Mouse (Mus musculus): ENCODE measurements at regions not wholly inside any gene's neighbourhood (a gene's known extent, or its start where the extent isn't known, plus 50 kb on each side); places are given as distances from the start of the nearest gene placed in this dataset.
A peak's percentile ranks its signal among the peaks of the same experiment; 100 is the strongest.

DNA sequence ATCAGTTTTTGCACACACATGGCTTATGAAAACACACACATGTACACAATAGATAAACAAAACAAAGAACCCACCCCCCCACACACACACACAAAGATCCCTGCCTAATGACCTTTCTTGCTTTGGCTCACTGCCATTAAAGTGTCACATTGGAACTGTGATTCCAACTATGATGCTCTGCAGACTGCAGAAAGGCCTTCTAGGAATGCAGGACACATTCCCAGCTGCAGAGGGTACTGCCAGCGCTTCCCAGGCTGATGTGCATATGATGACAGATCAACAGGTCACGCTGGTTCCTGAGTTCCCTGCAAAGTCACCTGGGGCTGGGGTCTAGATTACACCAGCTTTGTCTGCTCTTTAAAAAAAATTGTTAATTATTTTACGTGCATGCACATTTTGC, 68.1 kb upstream of the Ppm1j start:
- no peak for DNase-seq (ENCODE audit: low read depth, low spot score)

DNA sequence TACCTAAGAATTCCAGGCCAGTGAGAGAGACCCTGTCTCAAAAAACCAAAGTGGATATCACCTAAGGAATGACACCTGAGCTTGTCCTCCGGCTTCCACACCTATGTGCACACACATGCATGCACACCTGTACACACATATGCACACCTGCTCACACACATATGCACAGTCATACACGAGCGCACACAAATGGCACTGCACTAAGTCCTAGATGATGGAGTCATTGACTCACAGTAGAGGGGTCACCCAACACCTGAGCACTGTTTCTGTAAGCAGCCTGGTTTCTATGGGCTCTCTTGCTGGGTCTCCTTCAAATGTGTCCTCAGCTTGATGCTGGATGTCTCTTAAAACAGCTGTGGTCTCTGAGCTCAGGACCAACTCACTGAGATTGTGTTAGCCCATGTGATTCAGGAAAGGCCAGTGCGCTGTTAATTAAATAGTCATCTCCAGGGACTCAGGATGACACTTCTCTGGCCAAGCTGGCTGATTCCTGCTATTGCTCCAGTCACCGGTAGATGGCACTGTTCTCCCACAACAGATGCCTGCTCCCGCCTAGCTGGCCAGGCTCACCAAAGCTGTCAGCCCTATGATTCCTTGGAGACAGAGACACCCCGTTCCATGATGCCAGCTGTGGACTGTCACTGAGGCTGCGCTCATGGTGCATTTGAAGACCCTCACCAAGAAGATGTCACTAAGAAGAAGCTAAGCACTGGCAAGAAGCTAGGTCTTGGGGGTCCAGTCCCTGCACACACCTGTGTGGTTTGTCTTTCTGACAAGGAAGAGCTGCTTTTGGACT, 66.8 kb upstream of the Ppm1j start:
- H3K9me3 ChIP-seq (ENCODE audit: control insufficient read depth, insufficient read depth, low read depth, low read length): no peaks in the 10 kb centered on the region
- no peaks in the 10 kb centered on the region for H3K36me3 ChIP-seq (ENCODE audit: control insufficient read depth, insufficient read depth, low read length, poor library complexity, severe bottlenecking)
- peak; percentile 53 for DNase-seq (ENCODE audit: low read depth, low spot score)
- TF ChIP-seq HCFC1 (IDR thresholded peaks at IDR 0.05; ENCODE audit: borderline replicate concordance, insufficient read depth, low read length) (0 out of 2 replicates have a peak, but pooled peaks have one; percentile 23), MAFK (IDR thresholded peaks at IDR 0.05; ENCODE audit: insufficient read depth, low read depth, low read length) (no peak), ZC3H11A (IDR thresholded peaks at IDR 0.05; ENCODE audit: borderline replicate concordance, low read depth, low read length) (peak; percentile 66), CHD2 (IDR thresholded peaks at IDR 0.05; ENCODE audit: low read depth, low read length) (no peak)
- H3K27ac ChIP-seq (ENCODE audit: insufficient read depth, low read depth, low read length, poor library complexity, severe bottlenecking): no peak overlapping the region
- peak overlapping the region in 1 of 2 experiments; percentile 55; a peak in 2 of 4 replicates for H3K4me3 ChIP-seq (ENCODE audit: insufficient read depth in 1 of 2, low read depth in 1 of 2, low read length in 2 of 2, poor library complexity in 1 of 2, severe bottlenecking in 1 of 2)
- peaks cover 2 to 7% of the 10 kb centered on the region in 2 experiments; a peak in 1 of 4 replicates for H3K4me1 ChIP-seq (ENCODE audit: control insufficient read depth in 2 of 2, insufficient read depth in 2 of 2, low read length in 2 of 2, poor library complexity in 1 of 2)
- H3K9ac ChIP-seq (ENCODE audit: insufficient read depth, low read depth, low read length, poor library complexity, severe bottlenecking): 0 out of 2 replicates have a peak overlapping the region, but pooled peaks have one; percentile 8
- in situ Hi-C loops (cut with MboI; ENCODE audit: low sequenced_read_pairs in 2 of 2, unreplicated experiment in 2 of 2): no loop called here

More for the DNA sequence above, 68.1 kb upstream of the Ppm1j start:
- Histone ChIP-seq H3K4me3 (ENCODE audit: insufficient read depth in 1 of 2, low read depth in 1 of 2, low read length in 2 of 2, poor library complexity in 1 of 2, severe bottlenecking in 1 of 2) (no peak overlapping the region), H3K36me3 (ENCODE audit: control insufficient read depth, insufficient read depth, low read length, poor library complexity, severe bottlenecking) (no peaks in the 10 kb centered on the region), H3K4me1 (ENCODE audit: control insufficient read depth in 2 of 2, insufficient read depth in 2 of 2, low read length in 2 of 2, poor library complexity in 1 of 2) (peaks cover 0 to 5% of the 10 kb centered on the region in 2 experiments; a peak in 1 of 4 replicates), H3K9ac (ENCODE audit: insufficient read depth, low read depth, low read length, poor library complexity, severe bottlenecking) (no peak overlapping the region), H3K9me3 (ENCODE audit: control insufficient read depth, insufficient read depth, low read depth, low read length) (no peaks in the 10 kb centered on the region), H3K27ac (ENCODE audit: insufficient read depth, low read depth, low read length, poor library complexity, severe bottlenecking) (no peak overlapping the region)
- in situ Hi-C loops (cut with MboI; ENCODE audit: low sequenced_read_pairs in 2 of 2, unreplicated experiment in 2 of 2): no loop called here
- no peak for TF ChIP-seq CHD2 (IDR thresholded peaks at IDR 0.05; ENCODE audit: low read depth, low read length)
- TF ChIP-seq ZNF384 (IDR thresholded peaks at IDR 0.05; ENCODE audit: low read depth, low read length): no peak
- no peak for TF ChIP-seq ZC3H11A (IDR thresholded peaks at IDR 0.05; ENCODE audit: borderline replicate concordance, low read depth, low read length)
- no peak for TF ChIP-seq MAFK (IDR thresholded peaks at IDR 0.05; ENCODE audit: insufficient read depth, low read depth, low read length)
- TF ChIP-seq HCFC1 (IDR thresholded peaks at IDR 0.05; ENCODE audit: borderline replicate concordance, insufficient read depth, low read length): no peak

DNA sequence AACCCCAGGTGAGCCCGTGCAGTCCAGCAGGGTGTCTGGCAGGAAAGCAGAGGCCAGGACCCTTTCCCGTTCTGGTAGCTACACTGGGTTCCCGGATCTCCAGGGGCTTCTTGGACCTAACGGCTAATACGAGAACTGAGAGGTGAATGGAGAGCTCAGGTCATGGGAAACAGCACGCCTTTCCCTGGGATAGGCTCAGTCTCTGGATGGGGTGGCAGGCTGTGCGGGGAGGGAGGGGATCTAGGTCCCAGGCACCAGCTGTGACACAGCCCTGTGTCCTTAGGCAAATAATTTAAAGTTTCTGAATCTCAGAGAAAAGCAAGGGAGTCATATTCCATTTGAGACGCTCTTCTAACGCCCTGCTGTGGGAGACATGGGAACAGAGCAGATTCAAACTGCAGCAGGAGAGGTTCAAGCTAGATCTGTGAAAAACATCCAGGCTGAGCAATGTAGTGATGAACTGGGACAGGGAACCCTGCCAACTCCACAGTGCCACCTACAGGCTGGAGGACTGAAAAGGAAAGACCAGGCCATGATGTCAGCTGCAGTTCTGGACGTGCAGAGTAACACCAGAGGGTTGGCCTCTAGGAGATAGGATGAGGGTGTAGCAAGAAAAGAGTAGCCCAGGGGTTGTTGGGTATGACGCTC, 66.1 kb upstream of the Ppm1j start:
- in situ Hi-C loops (cut with MboI; ENCODE audit: low sequenced_read_pairs in 2 of 2, unreplicated experiment in 2 of 2): no loop called here
- peak; percentile 93 for DNase-seq (ENCODE audit: low read depth, low spot score)
- Histone ChIP-seq H3K27ac (ENCODE audit: insufficient read depth, low read depth, low read length, poor library complexity, severe bottlenecking) (no peak overlapping the region), H3K36me3 (ENCODE audit: control insufficient read depth, insufficient read depth, low read length, poor library complexity, severe bottlenecking) (no peaks in the 10 kb centered on the region), H3K9me3 (ENCODE audit: control insufficient read depth, insufficient read depth, low read depth, low read length) (no peaks in the 10 kb centered on the region), H3K9ac (ENCODE audit: insufficient read depth, low read depth, low read length, poor library complexity, severe bottlenecking) (0 out of 2 replicates have a peak overlapping the region, but pooled peaks have one; percentile 8), H3K4me1 (ENCODE audit: control insufficient read depth in 2 of 2, insufficient read depth in 2 of 2, low read length in 2 of 2, poor library complexity in 1 of 2) (peaks cover 2 to 7% of the 10 kb centered on the region in 2 experiments; a peak in 1 of 4 replicates), H3K4me3 (ENCODE audit: insufficient read depth in 1 of 2, low read depth in 1 of 2, low read length in 2 of 2, poor library complexity in 1 of 2, severe bottlenecking in 1 of 2) (peak overlapping the region in 1 of 2 experiments; percentile 55; a peak in 2 of 4 replicates)
- TF ChIP-seq HCFC1 (IDR thresholded peaks at IDR 0.05; ENCODE audit: borderline replicate concordance, insufficient read depth, low read length): peak; percentile 55; the same call in 1 of the 2 replicates
- no peak for TF ChIP-seq ZNF384 (IDR thresholded peaks at IDR 0.05; ENCODE audit: low read depth, low read length)
